Mouse (Mus musculus): ENCODE data around the gene Kat5.

DNA sequence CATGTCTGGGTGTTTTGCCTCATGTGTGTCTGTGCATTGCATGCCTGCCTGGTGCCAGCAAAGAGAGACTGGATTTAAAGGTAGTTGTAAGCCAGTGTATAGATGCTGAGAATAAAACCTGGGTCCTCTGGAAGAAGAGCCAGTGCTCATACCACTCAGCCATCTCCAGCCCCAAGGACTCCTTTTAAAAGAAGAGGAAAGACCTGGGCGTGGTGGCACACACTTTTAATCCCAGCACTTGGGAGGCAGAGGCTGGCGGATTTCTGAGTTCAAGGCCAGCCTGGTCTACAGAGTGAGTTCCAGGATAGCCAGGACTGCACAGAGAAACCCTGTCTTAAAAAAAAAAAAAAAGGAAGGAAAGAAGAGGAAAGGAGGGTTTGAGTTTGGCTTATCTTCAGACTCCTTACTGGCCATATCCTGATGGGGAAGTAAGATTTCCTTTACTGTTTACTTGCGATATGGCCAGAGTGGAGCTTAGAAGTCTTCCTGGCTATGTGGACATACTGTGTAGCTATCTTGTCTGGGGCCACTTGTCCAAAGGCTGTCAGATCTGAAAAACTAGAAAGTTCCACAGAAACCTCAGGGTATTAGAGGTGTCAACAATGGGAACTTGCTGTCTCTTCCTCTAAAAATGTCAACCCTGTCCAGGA lies 2.9 kb upstream of the Kat5 start:
- TF ChIP-seq CTCF (IDR thresholded peaks at IDR 0.05; ENCODE audit: extremely low read depth, insufficient read length, insufficient replicate concordance, low read depth, low read length) (no peak), POLR2A (IDR thresholded peaks at IDR 0.05; ENCODE audit: low read depth, low read length) (no peak)

All from small intestine, adult 2 months (tissue).